Comparison of ENCODE assay signal across 28 mouse cellular contexts in genomic region chr5:41371461-41371860, GRCm38 (mm10).
"Had no signal": no experiment of that assay in that cellular context is flagged by ENCODE, and none has a peak within 500 bp of the region (broad histone marks: within the 10 kb centered on the region; RNA-seq: fewer than 3 reads in every experiment).

No protein-coding gene starts in this region.

- H3K27ac ChIP-seq: limb, embryonic 10.5 days; limb, embryonic 12.5 days; limb, embryonic 13.5 days; limb, embryonic 15.5 days; liver, embryonic 12.5 days; liver, embryonic 13.5 days; liver, embryonic 14.5 days; liver, embryonic 15.5 days; lung, embryonic 15.5 days; macrophage; midbrain, embryonic 10.5 days; midbrain, embryonic 12.5 days; midbrain, embryonic 13.5 days; midbrain, embryonic 15.5 days; neural tube, embryonic 12.5 days had no signal

- H3K4me3 ChIP-seq: limb, embryonic 10.5 days; limb, embryonic 12.5 days; limb, embryonic 13.5 days; limb, embryonic 15.5 days; liver, embryonic 12.5 days; liver, embryonic 13.5 days; liver, embryonic 15.5 days; lung, embryonic 15.5 days; megakaryocyte, embryonic 14.5 days; midbrain, embryonic 10.5 days; midbrain, embryonic 12.5 days; midbrain, embryonic 13.5 days; midbrain, embryonic 15.5 days; myocyte; neural tube, embryonic 12.5 days had no signal

- DNase-seq: left cerebral cortex, postnatal 4 days; liver; liver, embryonic 13.5 days; liver, postnatal 0 days; lung, adult 18-20 months; lung, adult 2 months; lung, embryonic 14.5 days; lung, postnatal 10 days; lung, postnatal 14 days; lung, postnatal 36 days; lung, postnatal 4 days; midbrain, embryonic 14.5 days had no signal
